Mouse (Mus musculus) C2C12 (cell line): ENCODE data around the gene Kpna7.

Experiments
- CTCF ChIP-seq: IDR thresholded peaks from one replicate; pipeline ENCODE4 v1.5.1; 2011; ENCODE audit not compliant: control insufficient read depth, insufficient read depth, insufficient read length
- MYOD1 ChIP-seq: IDR thresholded peaks from one replicate; pipeline ENCODE4 v1.6.1; 2011; ENCODE audit warnings: low read depth; ENCODE audit not compliant: control insufficient read depth, insufficient read length

DNA sequence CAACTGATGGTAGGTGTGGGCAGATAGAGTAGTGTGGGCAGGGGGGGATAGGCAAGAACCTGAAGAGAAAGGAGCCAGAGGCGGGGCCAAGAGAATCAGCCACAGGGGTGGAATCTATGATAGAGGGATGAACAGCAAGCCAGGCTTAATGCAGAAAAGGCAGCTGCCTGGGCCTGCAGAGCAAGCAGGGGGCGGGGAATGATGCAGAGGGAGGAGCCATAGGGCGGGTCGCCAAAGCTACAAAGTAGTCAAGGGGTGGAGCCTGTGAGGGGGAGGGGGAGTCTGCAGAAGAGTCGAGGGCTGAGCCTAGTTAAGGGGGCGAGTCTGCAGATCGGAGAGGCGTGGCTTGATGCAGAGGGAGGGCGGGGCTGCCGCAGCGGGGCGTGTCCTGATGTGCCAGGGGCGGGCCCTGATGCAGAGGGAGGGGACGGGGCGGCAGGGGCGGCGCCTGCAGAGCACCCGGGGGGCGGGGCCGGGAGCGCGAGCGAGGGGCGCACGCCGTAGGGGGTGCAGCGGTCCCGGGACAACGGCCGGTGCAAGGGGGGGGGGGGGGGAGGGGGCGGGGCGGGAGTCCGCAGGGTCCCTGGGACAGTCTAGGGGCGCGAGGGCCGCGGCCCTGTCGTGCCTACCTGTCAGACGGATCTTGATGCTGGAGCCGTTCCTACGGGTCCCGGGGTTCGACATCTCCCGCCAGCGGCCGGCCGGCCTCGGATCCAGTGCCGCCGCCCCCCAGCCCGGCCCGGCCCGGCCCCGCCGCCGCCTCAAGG is 118.8 kb downstream of the Kpna7 start:
- TF ChIP-seq CTCF (no peak), MYOD1 (no peak)
